Comparison of ENCODE assay signal across 24 mouse cellular contexts in genomic region chr12:80793535-80793934, GRCm38 (mm10). TPM values are rescaled to one million over a fixed set of nuclear protein-coding genes. Genes with fewer than 3 reads are reported as not detected.
DNase-seq lines count a peak whose midpoint lies in the region; ATAC-seq and TF ChIP-seq lines count a peak whose summit lies in the region.
"Had no signal": no experiment of that assay in that cellular context is flagged by ENCODE, and none has a peak within 500 bp of the region (broad histone marks: within the 10 kb centered on the region; RNA-seq: fewer than 3 reads in every experiment).

No protein-coding gene starts in this region.

- intact Hi-C loops in heart, postnatal 14 days (cut with DNase I) = loop anchor here (2.0 kb wide), 1 partner anchor 23 kb away; no protein-coding TSS in a partner anchor

- H3K4me3 ChIP-seq in heart, embryonic 13.5 days = no peak overlapping the region; the same call in 1 of the 2 replicates
- H3K4me3 ChIP-seq in layer of hippocampus, adult 2 months = no peak overlapping the region; the same call in 1 of the 2 replicates
- H3K4me3 ChIP-seq in liver, embryonic 14.5 days (ENCODE audit: insufficient read depth in 1 of 2, low read depth in 2 of 2, low read length in 2 of 2) = no peak overlapping the region
- H3K4me3 ChIP-seq in forebrain, embryonic 11.5 days (ENCODE audit: low read depth, low read length) = no peak overlapping the region
- H3K4me3 ChIP-seq: embryonic facial prominence, embryonic 12.5 days; heart, embryonic 12.5 days; limb, embryonic 13.5 days; lung, embryonic 15.5 days; midbrain, embryonic 13.5 days had no signal

- H3K9ac ChIP-seq in heart, embryonic 13.5 days = no peak overlapping the region
- H3K9ac ChIP-seq in liver, embryonic 14.5 days (replicated peaks) = no peak overlapping the region
- no peak overlapping the region for H3K9ac ChIP-seq in forebrain, embryonic 11.5 days (ENCODE audit: low read length)
- H3K9ac ChIP-seq: embryonic facial prominence, embryonic 12.5 days; heart, embryonic 12.5 days; hindbrain, embryonic 14.5 days; limb, embryonic 13.5 days; lung, embryonic 15.5 days; midbrain, embryonic 13.5 days had no signal

- peaks cover 59% of the 10 kb centered on the region for H3K4me1 ChIP-seq in heart, embryonic 13.5 days
- H3K4me1 ChIP-seq in liver, embryonic 14.5 days (replicated peaks; ENCODE audit: control insufficient read depth in 2 of 2, insufficient read depth in 2 of 2, low read length in 1 of 2) = peaks cover 32 to 36% of the 10 kb centered on the region in 2 experiments
- H3K4me1 ChIP-seq in forebrain, embryonic 11.5 days (replicated peaks; ENCODE audit: control insufficient read depth, insufficient read depth, low read length) = peaks cover 5% of the 10 kb centered on the region; the same call in 1 of the 2 replicates

- TF ChIP-seq CTCF in layer of hippocampus, adult 2 months (conservative IDR thresholded peaks at IDR 0.05) = no peak
- no peak for TF ChIP-seq CTCF in liver, embryonic 14.5 days (IDR thresholded peaks at IDR 0.05; ENCODE audit: low read depth)

- WGBS in heart, embryonic 13.5 days = 77% methylated on average over 1 of the region's 1 CpGs
- WGBS in liver, embryonic 14.5 days (ENCODE audit: insufficient replicate concordance) = 78% methylated on average over 1 of the region's 1 CpGs
- 91% methylated on average over 1 of the region's 1 CpGs for WGBS in forebrain, embryonic 11.5 days

- no peak for ATAC-seq in heart, embryonic 13.5 days (ENCODE audit: extremely low read depth, insufficient number of reproducible peaks, low FRiP score, low TSS enrichment)
- no peak for ATAC-seq in liver, embryonic 14.5 days (ENCODE audit: insufficient read depth)
- ATAC-seq in forebrain, embryonic 11.5 days (replicated peaks; ENCODE audit: low FRiP score) = no peak
- ATAC-seq: forebrain, embryonic 14.5 days; midbrain, embryonic 13.5 days had no signal

- DNase-seq in heart, postnatal 14 days = no peak
- DNase-seq in layer of hippocampus, adult 2 months (ENCODE audit: low spot score in 2 of 2) = no peak
- no peak for DNase-seq in layer of hippocampus, postnatal 10 days (ENCODE audit: low spot score in 2 of 2)
- no peak for DNase-seq in liver, embryonic 14.5 days (ENCODE audit: low read depth in 3 of 3, low spot score in 3 of 3)
- no peak for DNase-seq in urinary bladder, postnatal 14 days (ENCODE audit: low spot score)
- no peak for DNase-seq in forebrain, embryonic 11.5 days (ENCODE audit: low spot score)
- DNase-seq: adrenal gland, adult 8-10 months; right cerebral cortex, postnatal 25 days had no signal

- no peaks in the 10 kb centered on the region for H3K9me3 ChIP-seq in heart, embryonic 13.5 days
- H3K9me3 ChIP-seq in liver, embryonic 14.5 days (ENCODE audit: control insufficient read depth, low read length) = no peaks in the 10 kb centered on the region
- H3K9me3 ChIP-seq in forebrain, embryonic 11.5 days (ENCODE audit: control insufficient read depth, low read length) = no peaks in the 10 kb centered on the region
- H3K9me3 ChIP-seq: embryonic facial prominence, embryonic 12.5 days; heart, embryonic 12.5 days; limb, embryonic 13.5 days; lung, embryonic 15.5 days; megakaryocyte, embryonic 14.5 days; midbrain, embryonic 13.5 days had no signal

- 0 out of 2 replicates have a peak, but pooled peaks cover 5% of the 10 kb centered on the region for H3K36me3 ChIP-seq in heart, embryonic 13.5 days
- peaks cover 10% of the 10 kb centered on the region for H3K36me3 ChIP-seq in liver, embryonic 14.5 days (replicated peaks; ENCODE audit: control insufficient read depth, insufficient read depth, low read depth)
- no peaks in the 10 kb centered on the region for H3K36me3 ChIP-seq in forebrain, embryonic 11.5 days (ENCODE audit: control insufficient read depth, insufficient read depth, low read length)
- H3K36me3 ChIP-seq: embryonic facial prominence, embryonic 12.5 days; heart, embryonic 12.5 days; limb, embryonic 13.5 days; lung, embryonic 15.5 days; midbrain, embryonic 13.5 days had no signal

- TF ChIP-seq EP300 in liver, embryonic 14.5 days (IDR thresholded peaks at IDR 0.05; ENCODE audit: low read depth) = no peak

- H3K27me3 ChIP-seq in heart, embryonic 13.5 days (replicated peaks) = no peaks in the 10 kb centered on the region
- no peaks in the 10 kb centered on the region for H3K27me3 ChIP-seq in liver, embryonic 14.5 days (ENCODE audit: control insufficient read depth, insufficient read depth, low read length)
- no peaks in the 10 kb centered on the region for H3K27me3 ChIP-seq in forebrain, embryonic 11.5 days (ENCODE audit: control insufficient read depth, insufficient read depth, low read length)
- H3K27me3 ChIP-seq: embryonic facial prominence, embryonic 12.5 days; heart, embryonic 12.5 days; limb, embryonic 13.5 days; lung, embryonic 15.5 days; megakaryocyte, embryonic 14.5 days; midbrain, embryonic 13.5 days had no signal

- H3K27ac ChIP-seq in heart, embryonic 13.5 days (replicated peaks) = no peak overlapping the region
- peak overlapping the region; percentile 12 for H3K27ac ChIP-seq in layer of hippocampus, adult 2 months
- no peak overlapping the region for H3K27ac ChIP-seq in liver, embryonic 14.5 days
- no peak overlapping the region for H3K27ac ChIP-seq in forebrain, embryonic 11.5 days (ENCODE audit: low read depth, low read length)
- H3K27ac ChIP-seq: embryonic facial prominence, embryonic 12.5 days; hindbrain, embryonic 14.5 days; limb, embryonic 13.5 days; lung, embryonic 15.5 days; midbrain, embryonic 13.5 days had no signal

- H3K4me2 ChIP-seq in heart, embryonic 13.5 days = peak overlapping the region; percentile 86; the same call in 1 of the 2 replicates
- peak overlapping the region; percentile 88 for H3K4me2 ChIP-seq in liver, embryonic 14.5 days (ENCODE audit: low read depth)
- H3K4me2 ChIP-seq in forebrain, embryonic 11.5 days (ENCODE audit: low read depth, low read length, severe bottlenecking) = no peak overlapping the region
- H3K4me2 ChIP-seq: embryonic facial prominence, embryonic 12.5 days; heart, embryonic 12.5 days; hindbrain, embryonic 14.5 days; limb, embryonic 13.5 days; midbrain, embryonic 13.5 days had no signal

RNA-seq across cellular contexts. Expression of gene Susd6, which starts 3.2 kb away (rescaled TPM):
- 13.6 and 14.3 TPM in 2 replicates for polyA plus RNA-seq in heart, embryonic 13.5 days (2015; fragmentation: Nextera tagmentation; extraction: Ambion mirVana)
- total RNA-seq in heart, postnatal 14 days (2021) = 10 to 100 TPM; 63.4 to 66.2 TPM
- 10 to 100 TPM; 71.6 to 72.1 TPM for total RNA-seq in layer of hippocampus, adult 2 months (2021)
- total RNA-seq in layer of hippocampus, postnatal 10 days (2021) = 10 to 100 TPM; 36.3 to 36.5 TPM
- polyA plus RNA-seq in liver, embryonic 14.5 days (2012; rRNA removed) = 11.0 and 11.1 TPM in 2 replicates
- 11.6 and 13.9 TPM in 2 replicates for polyA plus RNA-seq in liver, embryonic 14.5 days (2014; fragmentation: Nextera tagmentation; extraction: Ambion mirVana)
- 19.9 and 21.5 TPM in 2 replicates for polyA plus RNA-seq in forebrain, embryonic 11.5 days (2014; fragmentation: Nextera tagmentation; extraction: Ambion mirVana)

RNA-seq across cellular contexts. Expression of gene Ccdc177, which starts 33.0 kb away (rescaled TPM):
- 0.03 TPM in 1 of 2 replicates, not detected in the other for polyA plus RNA-seq in heart, embryonic 13.5 days (2015; fragmentation: Nextera tagmentation; extraction: Ambion mirVana)
- total RNA-seq in heart, postnatal 14 days (2021) = under 1 TPM in 1 of 2 experiments, not detected in 1; 0.07 TPM
- 10 to 100 TPM; 18.4 to 18.6 TPM for total RNA-seq in layer of hippocampus, adult 2 months (2021)
- total RNA-seq in layer of hippocampus, postnatal 10 days (2021) = 10 to 100 TPM; 18.1 to 19.0 TPM
- polyA plus RNA-seq in liver, embryonic 14.5 days (2012; rRNA removed) = 0.01 TPM in 1 of 2 replicates, not detected in the other
- not detected in 2 replicates for polyA plus RNA-seq in liver, embryonic 14.5 days (2014; fragmentation: Nextera tagmentation; extraction: Ambion mirVana)
- polyA plus RNA-seq in forebrain, embryonic 11.5 days (2014; fragmentation: Nextera tagmentation; extraction: Ambion mirVana) = 5.1 and 6.8 TPM in 2 replicates
- total RNA-seq: gastrocnemius, adult 8-10 months; granulocyte monocyte progenitor cell, adult 5-6 weeks; heart, postnatal 36 days; monocyte, adult 5-6 weeks had no signal
- polyA plus RNA-seq: activated CD4-positive, CD25-positive, alpha-beta regulatory T cell, adult 4 months; C2C12; spleen, adult 2 months had no signal

Comparison
In these comparisons a context has a peak if more than half of its experiments do, and no peak if none do; other contexts are left out.
1. RNA of gene Ccdc177, which starts 33.0 kb away (total RNA-seq): 18.1 to 19.0 TPM in layer of hippocampus, postnatal 10 days and 18.4 to 18.6 TPM in layer of hippocampus, adult 2 months; 0.07 TPM in heart, postnatal 14 days; every median in the first group is over 10 times any median in the second.